Mouse (Mus musculus): ENCODE measurements around the gene Rbp3.

Gene Rbp3

GRCm38 (mm10) chr14:33953761-33954160, at the start of gene Rbp3:
Gene Rbp3, plus strand, starts transcription at chr14:33954003.
- DNase-seq (ENCODE audit: low spot score), result no peak

- no peak for DNase-seq (ENCODE audit: low spot score)
These were observed 49.0 kb upstream of the Rbp3 start for GRCm38 (mm10) chr14:33904851-33905250.

DNA sequence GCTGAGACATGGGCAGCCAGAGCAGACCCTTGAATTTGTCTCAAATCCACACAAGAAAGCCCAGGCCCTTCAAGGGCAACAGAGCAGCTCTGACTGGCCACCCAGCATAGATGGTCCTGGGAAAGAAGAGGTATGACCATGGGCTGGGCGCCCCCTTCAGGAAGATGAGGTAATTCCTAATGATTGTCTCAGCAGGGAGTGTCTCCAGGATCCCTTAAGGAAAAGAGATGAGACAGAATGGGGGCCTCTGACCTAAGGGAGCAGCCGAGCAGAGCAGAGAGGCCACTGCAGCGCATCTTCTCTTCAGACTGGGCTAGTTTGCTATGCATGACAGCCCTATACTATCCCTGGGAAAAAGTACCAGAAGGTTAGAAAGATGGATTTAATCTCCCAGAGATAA, 40.1 kb upstream of the Rbp3 start:
- peak; percentile 61 for DNase-seq (ENCODE audit: low spot score)

GRCm38 (mm10) chr14:33914206-33914605, 39.6 kb upstream of the Rbp3 start:
- no peak for DNase-seq (ENCODE audit: low spot score)

DNA sequence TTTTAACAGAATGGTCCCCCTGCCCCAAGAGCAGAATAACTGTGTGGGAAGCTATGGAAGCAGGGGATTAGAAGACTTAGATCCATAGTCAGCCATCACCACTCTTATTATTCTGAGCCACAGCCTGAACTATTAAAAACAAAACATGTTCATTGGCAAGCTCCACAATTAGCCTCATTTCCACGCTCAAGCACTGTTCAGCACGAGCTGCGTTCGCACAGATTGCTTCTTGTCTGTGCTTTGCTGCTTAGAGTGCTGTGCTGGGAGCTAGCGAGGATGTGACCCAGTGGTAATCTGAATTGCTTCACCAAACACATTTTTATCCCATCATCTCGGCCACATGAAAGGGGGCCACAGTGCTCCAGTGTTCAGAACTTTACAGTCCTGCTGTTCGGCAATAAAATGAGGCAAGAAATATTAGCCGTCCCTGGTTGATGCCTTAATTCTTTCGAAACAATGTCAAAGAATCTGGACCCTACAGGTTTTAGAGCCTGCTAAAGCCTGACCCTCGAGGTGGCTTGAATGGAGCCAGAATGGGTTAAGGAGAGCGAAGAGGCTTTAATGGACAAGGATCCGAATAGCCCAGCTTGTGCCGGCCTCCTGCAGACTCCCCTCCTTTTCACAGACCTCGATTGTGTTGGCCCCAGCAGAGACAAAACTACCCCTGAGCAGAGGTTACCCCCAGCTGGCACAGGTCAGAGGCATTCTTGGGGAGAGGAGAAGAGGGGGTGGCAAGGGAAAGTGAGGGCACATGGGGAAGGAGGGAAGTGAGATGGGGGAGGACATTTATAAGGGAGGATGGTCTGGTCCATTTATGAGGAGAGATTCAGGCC, 32.9 kb upstream of the Rbp3 start:
- DNase-seq (ENCODE audit: low spot score), result no peak

DNA sequence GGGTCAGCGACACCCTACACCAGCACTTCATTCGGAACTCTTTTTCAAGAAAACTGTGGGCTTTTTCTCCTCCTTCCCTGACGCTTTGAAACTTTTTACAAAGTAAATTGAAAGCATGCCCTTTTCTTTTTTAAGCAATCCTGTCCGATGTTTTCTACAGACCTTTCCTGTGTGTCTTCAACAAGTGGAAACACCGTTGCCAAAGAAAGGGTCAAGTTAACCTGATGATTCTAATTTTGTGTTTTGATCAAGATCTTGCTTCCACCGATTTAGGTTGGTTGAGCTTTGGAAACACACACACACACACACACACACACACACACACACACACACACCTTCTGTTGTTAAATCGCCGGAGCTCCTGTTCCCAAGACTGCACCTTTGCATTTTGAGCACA, 31.0 kb upstream of the Rbp3 start:
- no peak for DNase-seq (ENCODE audit: low spot score)

DNA sequence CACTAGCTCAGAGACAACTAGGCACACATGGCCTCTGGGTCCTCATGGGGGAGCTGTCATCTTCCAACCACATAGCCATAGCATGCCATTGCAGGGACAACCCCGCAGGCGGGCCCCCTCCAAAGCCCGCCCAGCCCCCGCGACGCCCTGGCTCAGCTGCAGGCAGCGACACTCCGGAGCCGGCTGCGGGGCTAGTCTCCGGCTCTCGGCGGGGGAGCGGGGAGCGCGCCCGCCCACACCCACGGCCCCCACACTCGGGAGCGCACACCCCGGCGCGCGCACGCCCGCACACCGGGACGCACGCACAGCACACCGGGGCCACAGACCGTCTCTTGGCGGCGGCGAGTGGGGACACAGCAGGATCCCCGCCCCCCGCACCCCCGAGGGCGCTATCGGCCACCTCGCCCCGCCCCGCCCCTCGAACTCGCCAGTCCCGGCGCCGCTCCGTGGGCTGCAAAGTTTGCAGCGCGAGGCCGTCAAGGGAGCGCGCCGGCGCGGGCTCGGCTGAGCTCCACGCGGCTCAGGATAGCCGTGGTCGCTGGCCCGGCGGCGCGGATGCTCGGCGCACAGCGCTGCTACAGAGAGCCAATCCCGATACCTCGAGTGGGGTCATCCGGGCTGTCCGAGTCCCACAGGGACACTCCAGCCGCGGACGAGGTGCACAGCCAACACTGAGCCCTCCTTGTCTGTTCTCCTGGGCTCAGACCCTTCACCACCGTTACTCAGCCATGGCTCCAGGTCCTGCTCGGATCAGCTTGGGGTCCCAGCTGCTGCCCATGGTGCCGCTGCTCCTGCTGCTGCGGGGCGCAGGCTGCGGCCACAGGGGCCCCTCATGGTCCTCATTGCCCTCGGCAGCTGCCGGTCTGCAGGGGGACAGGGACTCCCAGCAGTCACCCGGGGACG, 30.4 kb upstream of the Rbp3 start, which contains the start of gene Gdf10:
TSS of gene Gdf10 (plus strand) at position 420 of the 903 bp plus-strand sequence.
- DNase-seq (ENCODE audit: low spot score), result peak; percentile 46

DNA sequence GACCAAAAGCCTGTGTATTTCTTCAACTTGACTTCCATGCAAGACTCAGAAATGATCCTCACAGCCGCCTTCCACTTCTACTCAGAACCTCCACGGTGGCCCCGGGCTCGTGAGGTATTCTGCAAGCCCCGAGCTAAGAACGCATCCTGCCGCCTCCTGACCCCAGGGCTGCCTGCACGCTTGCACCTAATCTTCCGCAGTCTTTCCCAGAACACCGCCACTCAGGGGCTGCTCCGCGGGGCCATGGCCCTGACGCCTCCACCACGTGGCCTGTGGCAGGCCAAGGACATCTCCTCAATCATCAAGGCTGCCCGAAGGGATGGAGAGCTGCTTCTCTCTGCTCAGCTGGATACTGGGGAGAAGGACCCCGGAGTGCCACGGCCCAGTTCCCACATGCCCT, 21.9 kb upstream of the Rbp3 start:
- DNase-seq (ENCODE audit: low spot score), result no peak

DNA sequence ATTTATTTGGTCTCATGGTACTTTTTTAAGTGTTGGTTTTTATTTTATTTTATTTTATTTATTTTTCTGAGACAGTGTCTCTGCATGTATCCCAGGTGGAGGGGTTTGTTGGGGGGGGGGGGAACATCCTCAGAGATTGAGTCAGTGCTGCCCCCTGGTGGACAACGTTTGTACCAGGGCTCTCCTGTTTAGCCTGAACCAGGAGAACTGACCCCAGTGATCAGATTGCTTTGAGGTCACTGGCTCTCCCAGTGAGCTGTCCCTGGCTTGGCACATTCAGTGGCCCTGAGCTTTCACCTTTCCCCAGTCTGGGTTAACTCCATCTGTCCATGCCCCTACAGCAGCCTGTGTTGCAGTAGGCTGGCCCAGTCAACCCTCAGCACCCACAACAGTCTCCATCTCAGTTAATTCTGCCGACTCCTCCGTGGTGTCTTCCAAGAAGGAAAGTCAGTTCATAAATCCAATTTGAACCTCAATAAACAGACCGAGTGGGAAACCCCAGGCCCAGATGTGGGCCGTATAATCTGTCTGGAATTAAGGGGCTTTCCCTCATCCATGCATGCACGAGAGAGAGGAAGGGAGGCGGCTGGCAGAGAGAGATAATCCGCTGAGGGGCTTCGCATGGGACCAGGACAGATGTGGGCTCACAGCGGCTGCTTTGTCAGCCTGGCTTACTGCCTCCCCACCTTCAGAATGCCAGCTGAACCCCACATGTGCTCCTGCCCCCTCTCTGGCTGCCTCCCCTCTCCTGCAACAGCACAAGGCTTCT, 20.7 kb upstream of the Rbp3 start:
- peak; percentile 61 for DNase-seq (ENCODE audit: low spot score)

- DNase-seq (ENCODE audit: low spot score), result peak; percentile 52
These were observed 20.0 kb upstream of the Rbp3 start for GRCm38 (mm10) chr14:33933778-33934317.

- DNase-seq (ENCODE audit: low spot score), result peak; percentile 73
These were observed 14.7 kb upstream of the Rbp3 start for GRCm38 (mm10) chr14:33939117-33939516.

DNA sequence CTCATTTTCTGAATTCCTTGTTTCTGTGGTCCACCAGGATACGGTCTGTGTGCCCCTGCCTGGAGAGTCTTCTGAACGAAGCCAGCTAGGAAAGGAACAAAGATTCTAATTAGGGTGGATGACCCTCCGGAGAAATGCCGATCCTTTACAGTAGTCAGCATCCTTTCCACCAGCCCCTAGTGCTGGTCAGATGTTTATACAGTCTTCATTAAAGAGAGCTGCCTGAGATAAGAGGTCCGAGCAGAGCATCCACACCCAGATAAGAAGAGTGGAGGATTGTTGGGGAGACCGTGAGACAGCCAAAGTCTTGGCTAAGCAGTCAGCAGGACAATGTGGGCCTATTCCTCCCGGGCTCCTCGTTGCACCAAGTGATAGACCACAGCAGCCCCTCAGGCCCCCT, 13.1 kb upstream of the Rbp3 start, which contains the start of gene Gdf2:
TSS of gene Gdf2 (plus strand) at position 301 of the 400 bp plus-strand sequence.
- no peak for DNase-seq (ENCODE audit: low spot score)

DNA sequence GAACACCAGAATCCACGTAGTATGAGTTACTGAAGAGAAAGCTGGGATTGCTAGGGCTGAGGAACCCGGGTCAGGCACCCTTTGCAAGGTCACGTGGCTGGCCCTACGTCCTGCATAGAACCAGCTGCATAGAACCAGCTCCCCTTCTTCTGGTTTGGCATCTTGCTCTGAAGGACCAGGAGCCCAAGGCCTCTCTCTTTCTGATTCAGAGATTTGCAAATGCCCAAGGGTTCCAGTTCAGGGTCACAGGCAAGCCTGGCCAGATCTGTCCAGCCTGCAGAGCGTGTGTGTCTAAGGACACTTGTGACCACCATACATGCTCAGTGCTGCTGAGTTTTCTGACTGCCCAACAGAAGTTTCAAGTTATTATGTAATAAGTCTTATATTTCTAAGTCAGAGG, 11.6 kb upstream of the Rbp3 start:
- no peak for DNase-seq (ENCODE audit: low spot score)

- no peak for DNase-seq (ENCODE audit: low spot score)
These were observed 7.7 kb upstream of the Rbp3 start for GRCm38 (mm10) chr14:33946125-33946524.

- no peak for DNase-seq (ENCODE audit: low spot score)
These were observed 1.4 kb upstream of the Rbp3 start for GRCm38 (mm10) chr14:33952233-33952981.

DNA sequence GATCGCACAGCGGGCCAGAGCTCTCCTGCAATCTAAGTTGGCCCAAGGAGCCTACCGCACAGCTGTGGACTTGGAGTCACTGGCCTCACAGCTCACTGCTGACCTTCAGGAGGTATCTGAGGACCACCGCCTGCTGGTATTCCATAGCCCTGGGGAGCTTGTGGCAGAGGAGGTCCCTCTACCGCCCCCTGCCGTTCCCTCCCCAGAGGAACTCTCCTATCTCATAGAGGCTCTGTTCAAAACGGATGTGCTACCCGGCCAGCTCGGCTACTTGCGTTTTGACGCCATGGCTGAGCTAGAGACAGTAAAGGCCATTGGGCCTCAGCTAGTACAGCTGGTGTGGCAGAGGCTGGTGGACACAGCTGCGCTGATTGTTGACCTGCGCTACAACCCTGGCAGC, 2.3 kb downstream of the Rbp3 start:
- DNase-seq (ENCODE audit: low spot score), result no peak

DNA sequence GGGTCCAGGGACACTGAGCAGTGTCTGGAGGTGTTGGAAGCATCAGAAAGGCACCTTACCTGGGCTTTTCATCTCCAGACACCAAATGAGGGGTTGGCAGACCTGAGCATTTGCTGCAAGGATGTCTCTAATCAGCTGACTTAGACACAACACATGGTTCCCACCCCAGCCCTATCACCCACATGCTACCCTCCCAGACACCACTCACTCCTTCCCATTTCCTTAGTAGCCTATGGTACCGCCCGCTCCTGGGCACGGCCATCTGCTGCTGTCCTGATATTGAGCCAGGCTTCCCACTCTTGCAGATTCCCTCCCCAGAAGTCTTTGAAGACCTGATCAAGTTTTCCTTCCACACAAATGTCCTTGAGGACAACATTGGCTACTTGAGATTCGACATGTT, 4.4 kb downstream of the Rbp3 start:
- DNase-seq (ENCODE audit: low spot score), result no peak

DNA sequence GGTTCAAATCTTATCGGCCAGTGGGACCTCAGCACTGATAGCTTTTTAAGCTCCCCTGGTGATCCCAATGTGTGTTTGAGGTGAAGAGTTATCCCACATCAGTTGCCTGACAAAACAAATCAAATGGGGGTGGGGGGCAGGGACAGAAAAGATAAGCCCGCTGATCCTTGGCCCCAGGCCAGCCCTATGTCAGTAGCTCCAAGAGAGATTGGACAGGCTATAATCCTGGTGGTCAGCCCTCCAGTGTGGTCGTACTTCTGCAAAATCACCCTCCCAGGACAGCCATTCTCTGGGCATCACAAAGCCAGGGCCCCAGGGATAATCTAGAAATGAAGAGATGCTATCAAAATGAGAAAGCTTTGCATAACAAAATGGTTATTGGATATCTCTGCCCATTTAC, 5.0 kb downstream of the Rbp3 start:
- DNase-seq (ENCODE audit: low spot score), result no peak

DNA sequence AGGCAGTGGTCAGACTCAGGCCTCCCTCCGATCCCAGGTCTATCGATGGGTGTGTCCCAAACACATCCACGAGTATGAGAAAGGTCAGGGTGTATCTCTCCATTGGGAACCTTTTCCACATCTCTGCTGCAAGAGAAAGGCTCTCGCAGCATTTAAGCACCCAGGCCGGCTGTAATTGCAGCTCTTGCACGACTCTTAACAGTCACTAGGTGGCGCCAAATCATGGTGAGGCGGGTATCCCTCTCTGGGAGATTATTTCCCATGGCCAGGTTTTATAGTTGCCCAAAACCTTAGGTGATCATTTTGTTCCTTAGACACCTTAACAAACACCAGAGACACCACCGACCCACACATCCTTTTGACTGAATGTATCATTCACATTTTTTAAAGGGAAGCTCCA, 5.5 kb downstream of the Rbp3 start:
- peak; percentile 50 for DNase-seq (ENCODE audit: low spot score)

GRCm38 (mm10) chr14:33965675-33966074, 11.9 kb downstream of the Rbp3 start:
- DNase-seq (ENCODE audit: low spot score), result no peak

DNA sequence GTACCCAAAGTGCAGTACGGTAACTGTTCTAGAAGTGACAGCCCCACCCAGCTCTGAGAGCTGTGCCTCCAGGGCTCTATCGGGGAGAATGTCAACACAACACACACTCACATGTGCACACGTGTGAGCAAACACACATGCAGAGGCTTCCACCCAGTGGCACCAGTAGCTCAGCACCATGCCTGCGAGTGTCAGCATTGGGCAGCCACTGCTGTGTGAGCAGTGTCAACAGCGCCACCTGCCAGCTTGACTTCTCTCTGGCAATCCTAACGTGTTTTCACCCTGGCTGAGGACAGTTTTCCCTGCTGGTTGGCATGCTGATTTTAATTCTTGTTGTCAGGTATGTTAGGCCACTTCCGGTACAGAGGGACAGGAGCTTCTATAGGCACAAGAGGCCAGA, 18.9 kb downstream of the Rbp3 start:
- no peak for DNase-seq (ENCODE audit: low spot score)
